Mouse (Mus musculus): ENCODE data around the gene Olfr615. TPM values are rescaled to one million over a fixed set of nuclear protein-coding genes. Genes with fewer than 3 reads are reported as not detected.
"Not testable (repeated sequence)": the region's sequence is repeated elsewhere in the genome, so short reads cannot be mapped to it uniquely, and the experiment has no call there.

Gene Olfr615
- total RNA-seq (2022), result not detected

DNA sequence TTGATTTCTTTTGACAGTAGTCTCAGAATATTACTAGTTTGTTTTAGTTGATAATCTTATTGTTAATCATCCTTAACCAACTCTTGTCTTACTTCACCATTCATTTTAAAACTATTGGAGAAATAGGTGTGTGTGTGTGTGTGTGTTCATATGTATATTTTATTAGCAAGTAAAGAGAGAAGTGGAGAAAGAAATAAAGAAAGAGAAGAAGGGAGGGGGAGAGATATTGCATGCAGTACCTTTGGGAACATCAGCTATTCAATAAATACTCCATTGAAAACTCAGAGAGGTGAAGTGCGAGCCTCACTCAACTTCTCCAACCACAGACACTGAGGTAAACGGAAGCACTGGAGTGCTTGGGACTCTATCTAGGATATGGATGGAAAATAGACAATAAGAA, at the start of gene Olfr615:
Gene Olfr615 (plus strand): TSS at position 301 of the 400 bp plus-strand sequence.
- DNase-seq (ENCODE audit: low spot score in 2 of 2), result no peak

DNA sequence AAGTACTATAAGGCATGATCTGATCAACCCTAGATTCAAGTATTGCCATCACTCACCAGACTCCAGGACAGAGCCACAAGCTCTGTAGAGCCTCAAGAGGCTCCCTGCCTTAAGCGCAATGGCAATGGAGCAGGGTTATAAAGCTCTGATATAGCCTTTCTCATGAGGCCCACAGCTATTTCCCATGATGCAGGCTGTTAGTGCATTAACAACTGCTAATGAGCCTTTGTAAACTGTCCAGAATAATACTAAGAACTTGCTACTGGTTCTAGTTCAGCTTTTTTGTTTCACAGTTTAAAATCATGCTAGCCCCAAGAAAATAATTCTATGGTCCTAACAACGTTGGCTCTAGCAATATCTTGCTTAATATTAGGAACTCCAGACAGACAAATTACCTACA, 43.9 kb upstream of the Olfr615 start, which contains the start of gene Olfr610:
Gene Olfr610 (minus strand): TSS at position 101 of the 400 bp plus-strand sequence.
- DNase-seq (ENCODE audit: low spot score in 2 of 2), result no peak

DNA sequence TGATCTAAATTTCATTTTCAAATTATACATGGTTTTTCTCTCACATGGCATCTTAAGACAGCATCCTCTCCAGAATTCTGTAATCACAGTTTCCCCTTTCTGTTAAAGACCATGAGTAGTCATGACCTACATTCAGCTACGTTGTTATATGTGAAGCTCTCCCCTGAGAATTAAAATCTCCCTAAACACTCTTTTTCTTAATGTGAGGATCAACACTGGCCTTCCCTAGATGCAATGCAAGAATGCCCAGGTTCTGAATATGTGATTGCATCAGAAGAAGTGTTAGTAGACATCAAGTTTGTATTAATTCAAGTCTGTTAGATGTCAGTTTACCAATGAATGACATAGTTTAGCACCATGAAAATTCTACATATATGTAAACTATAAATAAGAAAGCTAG, 35.1 kb upstream of the Olfr615 start, which contains the start of gene Olfr611:
Gene Olfr611 (minus strand): TSS at position 101 of the 400 bp plus-strand sequence.
- DNase-seq (ENCODE audit: low spot score in 2 of 2), result not testable (repeated sequence)

DNA sequence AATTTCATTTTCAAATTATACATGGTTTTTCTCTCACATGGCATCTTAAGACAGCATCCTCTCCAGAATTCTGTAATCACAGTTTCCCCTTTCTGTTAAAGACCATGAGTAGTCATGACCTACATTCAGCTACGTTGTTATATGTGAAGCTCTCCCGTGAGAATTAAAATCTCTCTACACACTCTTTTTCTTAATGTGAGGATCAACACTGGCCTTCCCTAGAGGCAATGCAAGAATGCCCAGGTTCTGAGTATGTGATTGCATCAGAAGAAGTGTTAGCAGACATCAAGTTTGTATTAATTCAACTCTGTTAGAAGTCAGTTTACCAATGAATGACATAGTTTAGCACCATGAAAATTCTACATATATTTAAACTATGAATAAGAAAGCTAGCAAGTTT, 13.3 kb upstream of the Olfr615 start, which contains the start of gene Olfr612:
Gene Olfr612 (minus strand): TSS at position 101 of the 400 bp plus-strand sequence.
- not testable (repeated sequence) for DNase-seq (ENCODE audit: low spot score in 2 of 2)

DNA sequence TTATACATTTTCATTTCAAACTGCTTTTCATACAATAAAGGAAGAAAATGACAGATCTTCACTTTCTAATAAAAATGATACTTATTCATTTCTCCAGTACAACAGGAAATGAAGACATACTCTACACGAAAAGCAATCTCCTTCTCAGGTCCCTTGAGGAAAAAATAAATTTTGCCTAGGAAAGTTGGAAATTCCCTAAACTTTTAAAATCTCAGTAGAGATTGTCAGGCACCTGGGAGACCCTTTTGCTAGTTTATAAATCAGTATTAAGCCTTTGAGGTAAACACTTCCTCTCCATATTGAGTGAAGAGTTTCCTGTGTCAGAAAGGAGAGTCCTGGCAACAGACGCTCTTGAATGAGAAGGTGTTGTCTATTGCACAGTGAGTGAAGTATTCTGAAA, 8.1 kb upstream of the Olfr615 start, which contains the start of gene Olfr613:
Gene Olfr613 (plus strand): TSS at position 301 of the 400 bp plus-strand sequence.
- DNase-seq (ENCODE audit: low spot score in 2 of 2), result no peak

DNA sequence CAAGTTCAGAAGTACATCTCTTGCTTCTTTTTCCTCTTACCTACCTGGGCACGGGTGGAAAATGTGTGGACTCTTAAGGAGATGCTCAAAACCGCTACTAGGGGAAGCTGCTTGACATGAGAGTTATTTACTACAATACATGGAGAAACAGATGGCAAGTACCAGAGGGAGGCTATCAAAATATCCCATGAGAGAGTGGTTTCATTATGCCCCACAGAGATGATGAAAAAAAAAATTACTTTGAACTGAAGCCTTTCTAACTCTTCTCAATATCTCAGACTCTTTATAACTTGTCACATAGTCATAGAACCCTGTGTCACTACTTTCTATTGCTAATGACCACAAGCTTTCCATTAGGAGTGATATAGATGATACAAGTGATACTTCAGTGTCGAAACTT, 13.2 kb downstream of the Olfr615 start, which contains the start of gene Olfr616:
Gene Olfr616 (minus strand): TSS at position 101 of the 400 bp plus-strand sequence.
- no peak for DNase-seq (ENCODE audit: low spot score in 2 of 2)

DNA sequence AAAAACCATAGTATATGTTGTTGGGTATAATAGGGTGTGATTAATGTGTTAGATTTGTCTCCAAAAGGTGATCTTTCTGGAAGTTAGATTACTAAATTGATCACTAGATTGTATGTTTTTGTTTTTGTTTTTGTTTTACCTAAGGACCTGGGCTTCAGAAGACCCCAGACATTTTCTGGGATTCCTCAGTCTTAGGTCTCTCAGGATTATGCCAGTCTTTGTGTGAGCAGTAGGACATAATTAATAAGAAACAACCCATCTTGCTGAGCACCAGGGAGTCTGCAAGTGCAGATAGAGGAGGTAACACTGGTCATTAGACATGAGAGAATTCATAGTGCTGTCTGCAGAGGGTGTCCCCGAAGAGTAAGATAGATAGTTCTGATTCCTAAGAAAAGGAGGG, 16.9 kb downstream of the Olfr615 start, which contains the start of gene Olfr617:
Gene Olfr617 (plus strand): TSS at position 301 of the 400 bp plus-strand sequence.
- DNase-seq (ENCODE audit: low spot score in 2 of 2), result no peak

DNA sequence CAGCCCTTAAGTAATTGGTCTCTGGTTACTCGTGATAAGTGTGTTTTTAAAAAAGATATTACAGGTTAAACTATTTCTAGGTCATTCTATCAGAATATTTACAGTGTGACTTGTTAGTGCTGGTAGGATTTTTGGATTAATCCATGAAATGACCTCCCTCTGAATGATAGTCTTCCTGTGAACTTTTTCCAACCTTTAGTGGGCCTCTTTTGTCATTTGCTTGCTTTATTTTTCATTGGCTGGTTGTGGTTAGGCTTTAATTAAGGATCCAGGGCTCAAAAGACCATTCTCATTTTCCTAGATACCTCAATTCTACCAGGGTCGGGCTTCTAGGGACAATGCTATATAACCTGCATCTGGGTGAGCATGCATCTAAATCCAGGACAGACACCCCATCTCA, 33.9 kb downstream of the Olfr615 start, which contains the start of gene Olfr618:
Gene Olfr618 (plus strand): TSS at position 301 of the 400 bp plus-strand sequence.
- DNase-seq (ENCODE audit: low spot score in 2 of 2), result no peak

DNA sequence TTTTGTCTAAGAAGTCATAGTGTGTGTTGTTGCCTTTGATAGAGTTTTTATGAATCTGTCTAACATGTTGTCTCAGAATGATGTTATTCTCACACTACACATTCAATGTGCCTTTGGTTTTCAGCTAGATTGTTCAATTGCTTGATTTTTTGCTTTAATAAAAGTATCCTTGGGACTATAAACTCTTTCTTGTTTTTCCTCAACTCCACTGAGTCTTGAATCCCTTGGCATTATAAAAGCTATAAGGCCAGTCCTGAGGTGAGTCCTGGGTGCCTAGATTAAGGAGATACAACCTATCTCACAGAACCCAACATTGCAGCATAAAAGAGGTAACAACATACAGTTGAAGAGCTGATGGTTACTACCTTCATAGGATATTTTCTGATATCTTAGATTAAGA, 44.4 kb downstream of the Olfr615 start, which contains the start of gene Olfr619:
Gene Olfr619 (plus strand): TSS at position 301 of the 400 bp plus-strand sequence.
- DNase-seq (ENCODE audit: low spot score in 2 of 2), result no peak

DNA sequence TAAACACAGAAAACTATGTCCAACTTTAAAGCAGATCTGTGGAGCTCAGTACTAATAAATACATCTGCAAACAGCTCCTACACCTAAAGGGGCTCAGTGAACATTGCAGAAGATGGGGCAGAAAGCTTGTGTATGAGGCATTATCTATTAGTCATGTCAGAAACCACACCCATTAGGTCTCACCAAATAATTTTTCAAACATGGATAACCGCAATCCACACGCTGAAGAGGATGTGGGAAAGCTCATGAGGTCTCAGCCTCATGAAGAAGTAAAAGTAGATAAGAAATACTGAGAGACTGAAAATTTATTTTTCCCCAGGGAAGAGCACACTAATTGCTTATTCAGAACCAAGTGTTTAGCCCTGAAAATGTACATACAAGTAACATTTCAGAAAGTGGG, 51.5 kb downstream of the Olfr615 start:
- DNase-seq (ENCODE audit: low spot score in 2 of 2), result no peak

DNA sequence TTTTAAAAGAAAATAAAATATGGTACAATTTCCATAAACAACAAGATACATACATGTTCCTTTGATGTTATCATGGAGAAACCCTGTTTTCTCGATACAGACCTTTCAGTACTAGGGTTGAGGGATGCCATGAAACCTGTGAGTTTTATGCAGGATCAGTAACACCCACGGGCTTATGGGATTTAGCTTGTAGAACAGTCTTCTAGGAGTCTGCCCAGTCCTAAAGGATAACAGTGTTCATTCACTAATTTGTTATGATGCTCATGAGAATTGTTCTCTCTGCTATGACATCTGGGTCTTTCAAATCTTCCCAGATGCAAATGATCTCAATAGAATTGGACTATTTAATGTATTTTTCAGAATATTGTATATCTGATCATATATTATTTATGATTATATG, 56.6 kb downstream of the Olfr615 start, which contains the start of gene Olfr620:
Gene Olfr620 (minus strand): TSS at position 101 of the 400 bp plus-strand sequence.
- no peak for DNase-seq (ENCODE audit: low spot score in 2 of 2)

Small RNAs within 50 kb of the gene (microRNA-seq; reads per million reads assigned to microRNA genes)
- 0 reads per million in 2 experiments for gene Gm26506

Other genes starting within 250 kb of the Olfr615 start
- gene Olfr597, start 239.8 kb upstream of the Olfr615 start, total RNA-seq (2022), result not detected
- not detected for gene Olfr598, start 232.5 kb upstream of the Olfr615 start, total RNA-seq (2022)
- gene Olfr599, start 220.2 kb upstream of the Olfr615 start, total RNA-seq (2022), result not detected
- not detected for gene Olfr600, start 206.4 kb upstream of the Olfr615 start, total RNA-seq (2022)
- gene Olfr601, start 193.4 kb upstream of the Olfr615 start, total RNA-seq (2022), result not detected
- not detected for gene Olfr603, start 169.9 kb upstream of the Olfr615 start, total RNA-seq (2022)
- not detected for gene Usp17lc, start 141.0 kb upstream of the Olfr615 start, total RNA-seq (2022)
- gene Olfr605, start 110.6 kb upstream of the Olfr615 start, total RNA-seq (2022), result not detected
- not detected for gene Olfr606, start 107.0 kb upstream of the Olfr615 start, total RNA-seq (2022)
- gene Olfr607, start 91.9 kb upstream of the Olfr615 start, total RNA-seq (2022), result not detected
- gene Olfr608, start 86.2 kb upstream of the Olfr615 start, total RNA-seq (2022), result not detected
- gene Olfr609, start 58.0 kb upstream of the Olfr615 start, total RNA-seq (2022), result not detected
- not detected for gene Olfr610, start 44.0 kb upstream of the Olfr615 start, total RNA-seq (2022)
- not detected for gene Olfr611, start 35.2 kb upstream of the Olfr615 start, total RNA-seq (2022)
- gene Olfr612, start 13.4 kb upstream of the Olfr615 start, total RNA-seq (2022), result not detected
- not detected for gene Olfr613, start 8.0 kb upstream of the Olfr615 start, total RNA-seq (2022)
- not detected for gene Olfr616, start 13.1 kb downstream of the Olfr615 start, total RNA-seq (2022)
- not detected for gene Olfr617, start 17.0 kb downstream of the Olfr615 start, total RNA-seq (2022)
- not detected for gene Olfr618, start 34.0 kb downstream of the Olfr615 start, total RNA-seq (2022)
- gene Olfr619, start 44.5 kb downstream of the Olfr615 start, total RNA-seq (2022), result not detected
- gene Olfr620, start 56.5 kb downstream of the Olfr615 start, total RNA-seq (2022), result not detected
- gene Olfr622, start 86.6 kb downstream of the Olfr615 start, total RNA-seq (2022), result not detected
- gene Olfr623, start 107.6 kb downstream of the Olfr615 start, total RNA-seq (2022), result not detected
- gene Olfr624, start 115.1 kb downstream of the Olfr615 start, total RNA-seq (2022), result under 1 TPM in 2 of 4 experiments, not detected in 2; 0.09 TPM
- not detected for gene Olfr625-ps1, start 126.6 kb downstream of the Olfr615 start, total RNA-seq (2022)
- not detected for gene Olfr243, start 158.6 kb downstream of the Olfr615 start, total RNA-seq (2022)
- not detected for gene Olfr628, start 174.3 kb downstream of the Olfr615 start, total RNA-seq (2022)
- gene Olfr629, start 188.9 kb downstream of the Olfr615 start, total RNA-seq (2022), result not detected
- not detected for gene Olfr630, start 201.3 kb downstream of the Olfr615 start, total RNA-seq (2022)
- gene Olfr69, start 215.5 kb downstream of the Olfr615 start, total RNA-seq (2022), result not detected
- not detected for gene Olfr68, start 223.6 kb downstream of the Olfr615 start, total RNA-seq (2022)
- not detected for gene Olfr67, start 235.7 kb downstream of the Olfr615 start, total RNA-seq (2022)

Measured in left cerebral cortex, adult 8-10 months (tissue).